Mouse (Mus musculus) neural tube, embryonic 14.5 days (tissue): Measurements from ENCODE around the gene Tstd2. TPM values are rescaled to one million over a fixed set of nuclear protein-coding genes. Genes with fewer than 3 reads are reported as not detected.

Source experiments
- ATAC-seq: fragments of 200-750 bp; cut with Nextera tagmentation; 2 replicates; pipeline ENCODE4 v1.8.0; 2017; ENCODE audit warnings: low read depth, mild to moderate bottlenecking, moderate TSS enrichment, moderate library complexity
- H3K27ac ChIP-seq: fragments of 300-500 bp; sonication (generic); 2 replicates; pipeline ENCODE4 v1.5.1; 2014; ENCODE audit warnings: low read depth, mild to moderate bottlenecking, control low read depth, low read length, moderate library complexity, mixed read lengths
- H3K27me3 ChIP-seq: fragments of 300-500 bp; sonication (generic); 2 replicates; pipeline ENCODE4 v1.6.1; 2014; ENCODE audit warnings: low read length; ENCODE audit not compliant: control insufficient read depth, insufficient read depth
- H3K36me3 ChIP-seq: fragments of 300-500 bp; sonication (generic); 2 replicates; pipeline ENCODE4 v1.6.1; 2014; ENCODE audit warnings: low read length, mixed read lengths; ENCODE audit not compliant: control insufficient read depth, insufficient read depth
- H3K4me1 ChIP-seq: fragments of 300-500 bp; sonication (generic); 2 replicates; pipeline ENCODE4 v1.6.1; 2014; ENCODE audit warnings: low read length; ENCODE audit not compliant: control insufficient read depth, insufficient read depth
- H3K4me2 ChIP-seq: fragments of 300-500 bp; sonication (generic); 2 replicates; pipeline ENCODE4 v1.6.1; 2014; ENCODE audit warnings: mild to moderate bottlenecking, low read depth, low read length, control low read depth
- H3K4me3 ChIP-seq: fragments of 300-500 bp; sonication (generic); 2 replicates; pipeline ENCODE4 v1.5.1; 2014; ENCODE audit warnings: low read depth, low read length, control low read depth, mixed read lengths
- H3K9ac ChIP-seq: fragments of 300-500 bp; sonication (generic); replicated peaks from 2 replicates; pipeline ENCODE4 v1.6.1; 2014; ENCODE audit warnings: low read depth, mild to moderate bottlenecking, control low read depth, low read length, mixed read lengths
- H3K9me3 ChIP-seq: fragments of 300-500 bp; sonication (generic); 2 replicates; pipeline ENCODE4 v1.6.1; 2016; ENCODE audit warnings: low read length; ENCODE audit not compliant: control insufficient read depth
- whole genome bisulfite sequencing: fragments of 180-500 bp; shearing (Covaris S2); extraction: QIAGEN DNeasy Blood & Tissue Kit; methylation state at CpG from one replicate; pipeline ENCODE4 v1.1.7; 2014; 5-methylcytosine and 5-hydroxymethylcytosine counted together
- polyA plus RNA-seq: library from polyadenylated mRNA; unstranded; fragments of >200 nt; fragmentation: Nextera tagmentation; extraction: Ambion mirVana; gene quantifications from 2 replicates; pipeline ENCODE4 v1.2.1, GENCODE M21; 2014

Gene Tstd2
- polyA plus RNA-seq, 1 experiment from 2014 or later = 23.5 TPM

DNA sequence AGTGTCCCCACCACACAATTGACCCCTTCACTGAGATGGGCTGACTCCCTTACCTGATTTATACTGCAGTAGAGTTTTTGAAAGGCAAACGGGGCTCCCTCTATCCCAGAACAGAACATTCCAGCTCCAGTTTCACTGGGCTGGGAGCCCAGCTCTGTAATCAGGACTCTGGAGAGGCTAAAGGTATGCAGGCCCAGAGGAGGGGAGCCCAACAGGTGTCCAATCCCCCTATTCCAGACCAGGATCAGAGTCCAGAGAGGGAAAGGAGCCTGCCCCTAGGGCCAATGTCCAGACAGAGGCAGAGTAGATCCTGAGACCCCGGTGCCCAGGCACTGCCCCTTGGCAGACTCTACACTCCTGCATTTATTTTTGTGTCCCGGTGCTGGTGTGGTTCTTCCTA is 73.5 kb downstream of the Tstd2 start:
- Histone ChIP-seq H3K27ac (no peak overlapping the region), H3K27me3 (no peaks in the 10 kb centered on the region), H3K9ac (no peak overlapping the region), H3K36me3 (no peaks in the 10 kb centered on the region), H3K4me2 (no peak overlapping the region), H3K9me3 (no peaks in the 10 kb centered on the region), H3K4me3 (no peak overlapping the region), H3K4me1 (no peaks in the 10 kb centered on the region)
- ATAC-seq = no peak
- WGBS = 73% methylated on average over 3 of the region's 3 CpGs

Other genes starting within 250 kb of the Tstd2 start
- gene Ccdc180, start 248.4 kb downstream of the Tstd2 start, polyA plus RNA-seq = 0.22 and 0.36 TPM in 2 replicates
- gene Tdrd7, start 173.4 kb downstream of the Tstd2 start, polyA plus RNA-seq = 30.1 and 32.4 TPM in 2 replicates
- 2.1 and 3.3 TPM in 2 replicates for gene Tmod1, start 99.8 kb downstream of the Tstd2 start, polyA plus RNA-seq
- 74.6 and 92.0 TPM in 2 replicates for gene Ncbp1, start 81 bp downstream of the Tstd2 start, polyA plus RNA-seq
- 32.4 and 32.5 TPM in 2 replicates for gene Xpa, start 57.6 kb upstream of the Tstd2 start, polyA plus RNA-seq
- not detected in 2 replicates for gene Foxe1, start 204.9 kb upstream of the Tstd2 start, polyA plus RNA-seq